Mouse (Mus musculus): ENCODE measurements around the gene Eif4e. TPM values are rescaled to one million over a fixed set of nuclear protein-coding genes. Genes with fewer than 3 reads are reported as not detected.

Gene Eif4e
- polyA plus RNA-seq, 1 experiment: 128 TPM

DNA sequence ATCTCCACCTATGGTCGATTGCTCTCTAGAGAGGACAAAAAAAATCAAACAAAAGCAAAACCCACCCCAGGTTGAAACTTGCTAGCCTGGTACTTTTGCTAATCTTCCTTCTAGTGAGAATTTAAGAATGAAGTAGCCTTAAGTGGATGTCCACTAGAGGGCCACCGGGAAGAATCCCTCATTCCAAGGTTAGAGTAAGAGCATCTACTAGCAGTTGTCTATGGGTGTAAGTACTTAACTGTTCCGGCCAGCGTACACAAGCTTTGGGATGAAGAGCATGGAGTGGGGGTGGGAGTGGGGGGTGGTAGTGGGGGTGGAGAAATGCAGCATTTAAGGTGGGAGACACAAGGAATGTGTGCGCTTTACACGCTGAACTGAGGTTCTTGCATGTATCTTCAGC lies 19.2 kb upstream of the Eif4e start:
- no peak overlapping the region for H3K4me3 ChIP-seq (ENCODE audit: insufficient read depth, low read depth, low read length)
- H3K4me1 ChIP-seq (ENCODE audit: control insufficient read depth, insufficient read depth, insufficient read length, low read length): no peaks in the 10 kb centered on the region; the same call in 1 of the 2 replicates
- H3K27ac ChIP-seq (replicated peaks; ENCODE audit: low read depth, low read length): no peak overlapping the region

DNA sequence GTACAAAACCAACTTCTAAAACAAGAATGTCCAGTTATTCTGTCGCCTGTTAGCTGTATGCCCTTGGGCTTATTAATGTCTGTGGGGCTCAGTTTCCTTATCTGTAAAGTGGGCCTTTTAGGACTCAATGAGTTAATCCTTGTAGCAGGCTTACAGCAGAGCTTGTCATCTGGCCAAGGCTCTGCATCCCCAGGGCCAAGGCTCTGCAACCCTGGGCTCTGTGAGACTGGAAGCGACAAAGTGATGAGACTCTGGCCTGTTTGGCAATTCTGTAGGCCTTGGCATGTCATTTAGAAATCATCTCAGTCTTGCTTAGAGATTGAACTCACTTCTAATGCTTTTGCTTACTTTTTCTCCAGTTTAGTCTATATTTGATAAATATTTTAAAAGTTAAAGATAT lies 16.4 kb upstream of the Eif4e start:
- no peak overlapping the region for H3K4me3 ChIP-seq (ENCODE audit: insufficient read depth, low read depth, low read length)
- no peaks in the 10 kb centered on the region; the same call in 1 of the 2 replicates for H3K4me1 ChIP-seq (ENCODE audit: control insufficient read depth, insufficient read depth, insufficient read length, low read length)
- H3K27ac ChIP-seq (replicated peaks; ENCODE audit: low read depth, low read length): no peak overlapping the region

DNA sequence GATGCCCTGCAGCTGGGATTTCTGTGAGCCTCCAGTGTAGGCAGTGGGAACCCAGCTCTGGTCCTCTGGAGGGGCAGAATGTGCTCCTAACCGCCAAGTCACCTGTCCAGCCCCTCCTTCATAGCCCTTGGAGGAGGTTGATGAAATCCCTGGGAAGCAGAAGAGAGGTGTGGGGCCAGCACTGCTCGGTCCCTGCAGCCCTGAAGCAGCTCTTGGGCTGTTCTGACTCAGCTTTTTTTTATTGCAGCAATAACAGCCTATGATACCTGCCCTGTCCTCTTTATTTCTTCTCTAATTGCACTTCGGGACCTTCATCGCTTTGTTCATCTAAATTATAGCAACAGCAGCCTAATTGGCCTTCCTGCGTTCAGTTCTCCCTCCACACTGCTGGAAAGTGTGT lies 15.5 kb upstream of the Eif4e start:
- no peak overlapping the region for H3K27ac ChIP-seq (replicated peaks; ENCODE audit: low read depth, low read length)
- H3K4me1 ChIP-seq (ENCODE audit: control insufficient read depth, insufficient read depth, insufficient read length, low read length): no peaks in the 10 kb centered on the region; the same call in 1 of the 2 replicates
- H3K4me3 ChIP-seq (ENCODE audit: insufficient read depth, low read depth, low read length): no peak overlapping the region

DNA sequence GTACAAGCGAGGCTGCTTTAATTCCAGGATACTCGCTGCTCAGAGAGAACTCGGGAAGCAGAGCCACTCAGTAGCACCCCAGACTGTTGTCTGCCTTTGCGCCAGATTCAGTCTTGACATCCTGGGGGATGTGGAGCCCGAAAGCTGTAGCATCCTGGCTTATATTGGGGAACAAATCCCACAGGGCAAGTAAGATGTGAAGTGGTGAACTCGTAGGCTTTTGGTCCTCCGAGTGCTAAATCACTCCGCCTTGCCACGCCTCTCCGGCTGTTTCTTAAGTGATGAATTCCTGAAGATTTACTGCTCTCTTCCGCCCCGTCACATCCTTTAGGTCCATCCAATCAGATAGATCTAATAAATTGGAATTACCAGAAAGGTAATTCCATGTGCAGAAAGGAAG lies 12.7 kb upstream of the Eif4e start:
- Histone ChIP-seq H3K4me3 (ENCODE audit: insufficient read depth, low read depth, low read length) (no peak overlapping the region; the same call in 1 of the 2 replicates), H3K27ac (replicated peaks; ENCODE audit: low read depth, low read length) (no peak overlapping the region), H3K4me1 (ENCODE audit: control insufficient read depth, insufficient read depth, insufficient read length, low read length) (no peaks in the 10 kb centered on the region; the same call in 1 of the 2 replicates)

DNA sequence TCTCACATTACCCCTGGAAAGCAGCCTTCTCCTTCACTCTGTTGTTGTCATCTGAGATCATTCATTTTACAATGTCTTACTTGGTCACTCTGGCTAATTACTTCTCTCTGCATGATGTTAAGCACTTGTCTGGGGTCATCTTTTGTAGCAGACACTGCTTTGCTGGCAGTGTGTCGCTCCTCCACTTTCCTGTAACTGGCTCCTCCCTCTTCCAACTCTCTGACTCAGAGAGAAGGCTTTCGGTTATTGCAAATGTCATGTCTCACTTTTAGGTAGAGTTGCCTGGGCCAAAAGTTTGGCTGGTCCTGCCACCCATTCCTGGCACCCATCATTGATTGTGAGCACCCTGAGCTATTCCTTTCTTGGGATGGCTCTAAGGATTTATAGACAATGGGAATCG lies 11.2 kb upstream of the Eif4e start:
- Histone ChIP-seq H3K4me3 (ENCODE audit: insufficient read depth, low read depth, low read length) (no peak overlapping the region), H3K27ac (replicated peaks; ENCODE audit: low read depth, low read length) (no peak overlapping the region), H3K4me1 (ENCODE audit: control insufficient read depth, insufficient read depth, insufficient read length, low read length) (no peaks in the 10 kb centered on the region)

DNA sequence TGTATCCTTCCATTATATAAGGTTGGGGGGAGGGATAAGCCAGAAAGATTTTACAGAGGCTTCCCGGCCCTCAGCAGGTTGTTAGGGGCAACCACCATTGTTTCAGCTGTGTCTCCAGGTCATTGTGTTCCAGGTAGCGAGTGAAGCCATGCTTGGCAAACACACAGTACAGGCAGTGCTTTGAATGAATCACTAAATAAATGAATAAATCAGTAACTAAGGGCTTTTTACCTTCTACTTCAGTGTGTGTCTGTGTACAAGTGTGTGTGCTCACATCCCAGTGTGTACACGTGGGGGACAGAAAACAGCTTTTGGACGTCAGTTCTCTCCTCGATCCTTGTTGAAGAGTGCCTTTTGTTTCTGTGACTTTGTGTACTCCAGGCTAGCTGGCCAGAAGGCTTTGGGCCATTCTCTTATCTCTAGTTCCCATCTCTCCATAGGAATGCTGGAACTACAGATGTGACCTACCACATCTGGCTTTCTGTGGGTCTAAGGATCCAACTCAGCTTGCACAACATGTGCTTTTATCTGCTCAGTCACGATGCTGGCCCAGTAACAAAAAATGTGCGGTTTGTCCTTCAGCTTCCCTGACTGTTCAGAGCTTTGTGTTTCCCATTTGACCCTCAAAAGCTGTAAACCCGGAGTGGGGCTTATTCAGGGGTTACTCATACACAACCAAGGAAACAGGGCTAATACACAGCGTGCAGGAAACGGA lies 10.2 kb upstream of the Eif4e start:
- Histone ChIP-seq H3K4me1 (ENCODE audit: control insufficient read depth, insufficient read depth, insufficient read length, low read length) (no peaks in the 10 kb centered on the region), H3K27ac (replicated peaks; ENCODE audit: low read depth, low read length) (no peak overlapping the region)

DNA sequence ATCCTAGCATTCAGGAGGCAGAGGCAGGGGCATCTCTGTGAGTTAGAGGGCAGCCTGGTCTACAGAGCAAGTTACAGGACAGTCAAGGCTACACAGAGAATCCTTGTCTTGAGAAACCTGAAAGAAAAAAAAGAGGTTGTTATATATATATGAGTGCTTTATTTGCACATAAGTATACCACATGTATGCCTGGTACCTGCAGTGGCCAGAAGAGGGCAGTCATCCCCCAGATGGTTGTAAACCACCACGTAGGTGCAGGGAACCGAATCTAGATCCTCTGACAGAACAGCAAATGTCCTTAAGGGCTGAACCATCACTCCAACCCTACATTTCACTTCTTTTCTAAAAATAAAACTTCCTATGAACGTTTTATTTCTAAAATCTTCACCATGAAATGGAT lies 8.1 kb upstream of the Eif4e start:
- Histone ChIP-seq H3K27ac (replicated peaks; ENCODE audit: low read depth, low read length) (no peak overlapping the region), H3K4me1 (ENCODE audit: control insufficient read depth, insufficient read depth, insufficient read length, low read length) (no peaks in the 10 kb centered on the region), H3K4me3 (ENCODE audit: insufficient read depth, low read depth, low read length) (no peak overlapping the region)

More for the DNA sequence above, 10.2 kb upstream of the Eif4e start:
- H3K4me3 ChIP-seq (ENCODE audit: insufficient read depth, low read depth, low read length): no peak overlapping the region

DNA sequence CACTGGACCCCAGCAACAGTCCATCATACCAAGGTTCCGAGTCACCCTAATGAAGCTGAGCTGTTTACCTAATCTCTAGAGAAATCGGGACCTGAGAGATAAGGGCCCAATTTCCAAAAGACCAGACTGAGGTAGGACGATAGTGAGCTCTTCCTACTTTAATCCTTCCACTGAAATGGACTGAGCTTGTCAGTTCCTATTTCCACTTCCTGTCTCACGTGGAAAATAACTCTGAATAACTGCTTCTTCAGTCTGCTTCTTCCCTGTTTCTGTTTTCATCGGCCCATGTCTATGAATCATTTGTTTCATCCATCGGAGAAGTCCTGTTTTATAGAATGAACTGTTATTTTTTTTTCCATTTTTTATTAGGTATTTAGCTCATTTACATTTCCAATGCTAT lies 6.8 kb upstream of the Eif4e start:
- H3K27ac ChIP-seq (replicated peaks; ENCODE audit: low read depth, low read length): no peak overlapping the region; the same call in 1 of the 2 replicates
- no peaks in the 10 kb centered on the region for H3K4me1 ChIP-seq (ENCODE audit: control insufficient read depth, insufficient read depth, insufficient read length, low read length)
- H3K4me3 ChIP-seq (ENCODE audit: insufficient read depth, low read depth, low read length): no peak overlapping the region

DNA sequence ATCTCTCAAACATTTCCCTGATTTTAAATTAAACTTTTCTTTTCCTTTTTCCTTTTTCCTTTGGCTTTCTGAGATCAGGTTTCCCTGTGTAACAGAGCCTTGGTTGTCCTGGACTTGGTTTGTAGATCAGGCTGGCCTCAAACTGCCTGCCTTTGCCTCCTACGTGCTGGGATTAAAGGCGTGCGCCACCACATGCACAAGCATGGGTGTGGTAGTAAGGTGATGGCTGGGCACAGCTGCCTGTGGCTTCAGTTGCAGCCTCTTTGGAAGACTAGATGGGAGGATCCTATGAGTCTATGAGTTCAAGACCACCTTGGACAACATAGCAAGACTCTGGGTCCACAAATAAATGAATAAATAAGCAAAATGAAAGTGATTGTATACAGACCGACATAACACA lies 2.0 kb upstream of the Eif4e start:
- Histone ChIP-seq H3K27ac (replicated peaks; ENCODE audit: low read depth, low read length) (no peak overlapping the region), H3K4me3 (ENCODE audit: insufficient read depth, low read depth, low read length) (no peak overlapping the region), H3K4me1 (ENCODE audit: control insufficient read depth, insufficient read depth, insufficient read length, low read length) (no peaks in the 10 kb centered on the region)

DNA sequence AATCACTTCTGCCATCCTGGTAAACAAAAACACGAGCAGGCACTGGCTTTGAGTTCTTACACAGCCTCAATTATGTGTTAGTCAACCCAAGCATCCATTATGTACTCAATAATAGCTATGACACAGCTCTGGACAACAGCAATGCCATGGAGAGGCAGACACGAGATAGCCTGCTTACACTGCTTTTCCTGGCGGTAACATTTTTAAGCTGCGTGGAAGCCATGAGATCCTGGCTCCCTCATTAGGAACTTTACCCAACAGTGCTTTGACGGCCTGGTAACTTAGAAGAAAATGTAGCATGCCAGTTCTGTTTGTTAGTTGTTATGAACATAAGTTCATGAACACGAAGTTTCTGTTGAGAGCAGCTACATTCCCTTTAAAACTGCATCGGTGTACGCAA lies 485 bp upstream of the Eif4e start:
- H3K4me3 ChIP-seq (ENCODE audit: insufficient read depth, low read depth, low read length): no peak overlapping the region
- H3K27ac ChIP-seq (replicated peaks; ENCODE audit: low read depth, low read length): no peak overlapping the region
- H3K4me1 ChIP-seq (ENCODE audit: control insufficient read depth, insufficient read depth, insufficient read length, low read length): no peaks in the 10 kb centered on the region

DNA sequence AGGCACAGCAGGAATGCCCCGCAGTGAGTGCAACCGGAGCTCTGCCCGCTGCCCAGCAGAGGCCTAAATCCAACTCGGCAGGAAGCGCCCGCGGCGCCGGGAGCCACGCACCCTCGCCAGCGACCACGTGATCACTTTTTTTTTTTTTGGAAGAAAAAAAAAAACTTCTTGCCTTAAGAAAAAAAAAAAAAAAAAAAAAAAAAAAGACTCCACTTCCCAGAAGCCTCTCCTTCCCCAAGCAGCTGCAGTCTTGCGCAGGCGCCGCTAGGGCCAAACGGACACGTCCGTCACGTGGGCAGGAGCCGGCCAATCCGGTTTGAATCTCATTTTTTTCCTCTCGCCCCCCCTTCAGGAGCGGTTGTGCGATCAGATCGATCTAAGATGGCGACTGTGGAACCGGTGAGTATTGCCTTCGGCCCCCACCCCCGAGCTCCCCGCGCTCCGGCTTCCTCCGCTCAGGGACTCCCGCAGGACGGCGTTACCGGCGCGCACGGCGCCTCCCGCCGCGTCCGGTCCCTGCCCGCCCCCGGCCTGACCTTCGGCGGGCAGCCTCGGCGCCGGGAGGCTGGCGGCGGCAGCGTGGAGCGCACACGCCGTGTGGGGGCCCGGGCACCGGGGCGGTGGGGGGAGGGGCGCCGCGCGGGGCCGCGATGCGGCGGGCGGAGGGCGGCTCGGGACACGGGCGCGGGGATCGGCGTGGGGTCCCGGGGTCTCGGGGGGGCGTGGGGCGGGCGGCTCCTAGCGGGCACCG lies 1.1 kb downstream of the Eif4e start:
- H3K4me1 ChIP-seq (ENCODE audit: control insufficient read depth, insufficient read depth, insufficient read length, low read length): no peaks in the 10 kb centered on the region; the same call in 1 of the 2 replicates
- peak overlapping the region; percentile 84 for H3K4me3 ChIP-seq (ENCODE audit: insufficient read depth, low read depth, low read length)
- H3K27ac ChIP-seq (replicated peaks; ENCODE audit: low read depth, low read length): peak overlapping the region; percentile 80

DNA sequence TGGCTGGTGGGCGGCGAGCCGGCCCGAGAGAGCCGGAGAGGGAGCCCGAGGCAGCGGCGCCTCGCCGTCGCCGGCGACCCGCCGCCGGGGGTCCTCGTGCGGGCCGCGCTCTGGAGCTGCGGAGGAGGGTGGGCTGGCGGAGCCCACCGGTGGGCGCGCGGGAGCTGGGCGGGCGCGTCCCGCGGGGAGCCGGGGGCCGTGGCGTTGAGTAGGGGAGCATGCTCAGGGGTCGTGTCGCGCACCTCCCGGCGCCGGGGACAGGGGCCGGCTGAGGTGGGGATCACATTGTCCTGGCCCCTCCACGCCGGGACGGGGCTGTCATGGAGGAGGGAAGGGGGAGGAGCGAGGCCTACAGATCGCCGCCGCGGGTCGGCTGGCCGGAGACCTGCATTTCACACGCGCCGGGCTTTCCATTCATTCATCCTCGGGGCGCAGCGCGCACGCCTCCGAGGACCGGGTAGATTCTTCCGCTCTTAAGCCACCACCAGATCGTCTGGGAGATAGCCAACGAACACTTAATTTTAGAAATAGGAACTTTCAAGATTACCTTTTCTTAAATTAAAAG lies 1.8 kb downstream of the Eif4e start:
- no peak overlapping the region for H3K27ac ChIP-seq (replicated peaks; ENCODE audit: low read depth, low read length)

DNA sequence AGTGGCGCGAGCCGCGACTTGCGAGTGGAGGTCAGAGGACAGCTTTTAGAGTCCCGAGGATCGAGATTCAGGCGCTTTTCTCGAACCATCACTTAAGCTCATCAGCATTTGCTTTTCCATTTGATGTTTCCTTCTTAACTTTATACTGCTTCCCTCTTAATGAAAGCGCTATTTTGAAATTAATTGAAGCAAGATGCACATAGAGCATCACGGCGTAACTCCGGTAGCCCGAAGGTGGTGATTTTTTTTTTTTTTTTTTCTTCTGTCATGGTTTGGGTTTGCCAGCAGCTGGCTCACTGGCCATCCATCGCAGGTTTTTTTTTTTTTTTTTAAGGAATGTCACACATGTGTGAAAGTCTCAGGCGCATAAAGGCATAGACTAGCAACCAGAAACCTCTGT lies 2.3 kb downstream of the Eif4e start:
- peaks cover 3% of the 10 kb centered on the region for H3K4me1 ChIP-seq (ENCODE audit: control insufficient read depth, insufficient read depth, insufficient read length, low read length)
- peak overlapping the region; percentile 84 for H3K4me3 ChIP-seq (ENCODE audit: insufficient read depth, low read depth, low read length)
- no peak overlapping the region for H3K27ac ChIP-seq (replicated peaks; ENCODE audit: low read depth, low read length)

More for the DNA sequence above, 1.8 kb downstream of the Eif4e start:
- Histone ChIP-seq H3K4me3 (ENCODE audit: insufficient read depth, low read depth, low read length) (peak overlapping the region; percentile 84), H3K4me1 (ENCODE audit: control insufficient read depth, insufficient read depth, insufficient read length, low read length) (peaks cover 3% of the 10 kb centered on the region)

DNA sequence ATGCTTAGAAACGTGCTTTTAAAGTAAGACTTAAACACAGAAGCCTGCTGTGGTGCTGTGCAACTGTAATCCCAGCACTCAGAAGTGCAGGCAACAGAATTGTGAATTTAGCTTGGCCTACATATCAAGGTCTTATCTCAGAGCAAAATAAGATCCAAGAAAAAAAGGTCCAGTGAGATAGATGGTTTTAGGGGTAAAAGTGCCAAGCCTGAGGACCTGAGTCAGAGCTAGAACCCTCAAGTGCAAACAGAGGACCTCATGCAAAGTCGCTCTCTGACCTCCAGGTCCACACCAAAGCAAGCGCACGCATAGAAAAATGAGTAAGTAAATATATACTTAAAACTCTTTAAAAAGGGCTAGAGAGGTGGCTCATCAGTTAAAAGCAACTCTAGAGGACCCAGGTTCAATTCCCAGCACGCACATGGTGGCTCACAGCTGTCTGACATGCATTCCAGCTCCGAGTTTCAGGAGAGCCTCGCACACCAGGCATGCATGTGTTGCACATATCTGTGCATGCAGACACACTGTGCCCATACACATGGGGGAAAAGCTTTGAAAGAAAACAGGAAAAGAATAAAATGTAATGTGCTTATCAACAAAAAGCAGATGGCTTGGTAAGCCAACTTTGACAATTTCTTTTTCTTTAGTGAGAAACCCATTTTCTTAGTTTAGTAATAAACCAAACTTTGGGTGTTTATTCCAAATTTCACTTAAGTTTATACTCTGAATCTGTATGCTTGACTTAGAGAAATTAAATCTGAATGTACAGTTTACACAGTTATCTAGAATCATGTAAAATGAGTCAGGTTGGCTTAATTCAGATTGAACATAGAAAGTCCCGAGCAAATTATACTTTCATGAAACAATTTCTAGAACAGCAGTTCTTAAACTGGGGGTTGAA lies 4.8 kb downstream of the Eif4e start:
- H3K27ac ChIP-seq (replicated peaks; ENCODE audit: low read depth, low read length): no peak overlapping the region

More for the DNA sequence above, 4.8 kb downstream of the Eif4e start:
- Histone ChIP-seq H3K4me1 (ENCODE audit: control insufficient read depth, insufficient read depth, insufficient read length, low read length) (peaks cover 3% of the 10 kb centered on the region), H3K4me3 (ENCODE audit: insufficient read depth, low read depth, low read length) (no peak overlapping the region)
